Mouse (Mus musculus) ES-Bruce4 (cell line): ENCODE results near the gene Spdl1. TPM values are rescaled to one million over a fixed set of nuclear protein-coding genes. Genes with fewer than 3 reads are reported as not detected.

ENCODE experiments used
- H3K27ac ChIP-seq: 2 replicates; pipeline ENCODE4 v1.5.1; 2012; ENCODE audit warnings: low read length, inconsistent platforms; ENCODE audit not compliant: insufficient read depth
- H3K27me3 ChIP-seq: 2 replicates; pipeline ENCODE4 v1.6.1; 2012; ENCODE audit warnings: mild to moderate bottlenecking, low read length, inconsistent platforms; ENCODE audit not compliant: control insufficient read depth, poor library complexity, insufficient read depth, severe bottlenecking
- H3K36me3 ChIP-seq: 2 replicates; pipeline ENCODE4 v1.6.1; 2012; ENCODE audit warnings: inconsistent platforms, mild to moderate bottlenecking, low read length, moderate library complexity; ENCODE audit not compliant: control insufficient read depth, poor library complexity, insufficient read depth, severe bottlenecking
- H3K4me1 ChIP-seq: one replicate; pipeline ENCODE4 v1.8.1; 2011; ENCODE audit warnings: low read length; ENCODE audit not compliant: control insufficient read depth, insufficient read depth
- H3K4me3 ChIP-seq: 2 replicates; pipeline ENCODE4 v1.5.1; 2011; ENCODE audit warnings: low read depth, mild to moderate bottlenecking, low read length
- H3K9ac ChIP-seq: 2 replicates; pipeline ENCODE4 v1.6.1; 2012; ENCODE audit warnings: low read depth, mild to moderate bottlenecking, inconsistent platforms; ENCODE audit not compliant: poor library complexity, severe bottlenecking
- H3K9me3 ChIP-seq: replicated peaks from 2 replicates; pipeline ENCODE4 v1.6.1; 2012; ENCODE audit warnings: mild to moderate bottlenecking, low read length, inconsistent platforms; ENCODE audit not compliant: control insufficient read depth, poor library complexity, insufficient read depth, severe bottlenecking
- CTCF ChIP-seq: IDR thresholded peaks from one replicate; pipeline ENCODE4 v1.8.1; 2011; ENCODE audit warnings: low read depth, low read length
- EP300 ChIP-seq: IDR thresholded peaks from 2 replicates; pipeline ENCODE4 v1.6.1; 2011; ENCODE audit warnings: low read depth, low read length; ENCODE audit not compliant: insufficient read depth
- POLR2A ChIP-seq: IDR thresholded peaks from one replicate; pipeline ENCODE4 v1.8.1; 2011; ENCODE audit warnings: low read length; ENCODE audit not compliant: insufficient read depth
- polyA plus RNA-seq: library from polyadenylated mRNA; stranded (reverse); fragments of >200 nt; gene quantifications from 2 replicates; pipeline ENCODE4 v1.2.4, GENCODE M21; 2011; ENCODE audit warnings: low read depth; ENCODE audit not compliant: missing spikeins, insufficient read depth, insufficient read length

Spdl1 gene
- polyA plus RNA-seq, 1 experiment: 41.2 TPM

GRCm38 (mm10) chr11:34796097-34796496, 37.3 kb downstream of the Spdl1 start:
- Histone ChIP-seq H3K27me3 (no peaks in the 10 kb centered on the region), H3K4me3 (no peak overlapping the region), H3K4me1 (peaks cover 1% of the 10 kb centered on the region), H3K27ac (no peak overlapping the region), H3K9me3 (peaks cover 4% of the 10 kb centered on the region; the same call in 1 of the 2 replicates), H3K9ac (no peak overlapping the region), H3K36me3 (no peaks in the 10 kb centered on the region)
- TF ChIP-seq POLR2A (no peak), CTCF (no peak), EP300 (no peak)

GRCm38 (mm10) chr11:34791872-34792271, 41.6 kb downstream of the Spdl1 start:
- H3K9ac ChIP-seq: no peak overlapping the region
- no peaks in the 10 kb centered on the region for H3K27me3 ChIP-seq
- no peak overlapping the region for H3K27ac ChIP-seq
- H3K9me3 ChIP-seq: no peaks in the 10 kb centered on the region
- no peaks in the 10 kb centered on the region for H3K4me1 ChIP-seq
- no peak overlapping the region for H3K4me3 ChIP-seq
- TF ChIP-seq CTCF (no peak), POLR2A (no peak), EP300 (no peak)
- no peaks in the 10 kb centered on the region for H3K36me3 ChIP-seq

GRCm38 (mm10) chr11:34784864-34785263, 48.6 kb downstream of the Spdl1 start:
- no peak overlapping the region for H3K4me3 ChIP-seq
- no peaks in the 10 kb centered on the region for H3K9me3 ChIP-seq
- no peak overlapping the region for H3K27ac ChIP-seq
- peaks cover 2% of the 10 kb centered on the region; the same call in 1 of the 2 replicates for H3K27me3 ChIP-seq
- H3K4me1 ChIP-seq: no peaks in the 10 kb centered on the region
- TF ChIP-seq CTCF (no peak), EP300 (no peak), POLR2A (no peak)
- no peak overlapping the region for H3K9ac ChIP-seq
- H3K36me3 ChIP-seq: no peaks in the 10 kb centered on the region

- H3K4me1 ChIP-seq: no peaks in the 10 kb centered on the region
- H3K27me3 ChIP-seq: peaks cover 2% of the 10 kb centered on the region; the same call in 1 of the 2 replicates
- no peak for TF ChIP-seq CTCF
- TF ChIP-seq EP300: no peak
- TF ChIP-seq POLR2A: no peak
- no peak within 1 kb of the TSS for H3K9ac ChIP-seq
- H3K9me3 ChIP-seq: no peaks in the 10 kb centered on the region
- no peak within 1 kb of the TSS for H3K27ac ChIP-seq
- H3K36me3 ChIP-seq: no peaks in the 10 kb centered on the region
- no peak within 1 kb of the TSS for H3K4me3 ChIP-seq
Observed at GRCm38 (mm10) chr11:34783587-34784043, 49.8 kb downstream of the Spdl1 start, which contains the start of gene Dock2. TSS of gene Dock2 (minus strand) at chr11:34783892.

- Histone ChIP-seq H3K36me3 (no peaks in the 10 kb centered on the region), H3K27ac (no peak overlapping the region), H3K9me3 (no peaks in the 10 kb centered on the region), H3K4me3 (no peak overlapping the region), H3K27me3 (peaks cover 2% of the 10 kb centered on the region; the same call in 1 of the 2 replicates), H3K9ac (no peak overlapping the region), H3K4me1 (no peaks in the 10 kb centered on the region)
- TF ChIP-seq CTCF (no peak), EP300 (no peak), POLR2A (no peak)
Observed at GRCm38 (mm10) chr11:34782516-34783430, 50.7 kb downstream of the Spdl1 start.

- Histone ChIP-seq H3K4me3 (no peak overlapping the region), H3K9ac (no peak overlapping the region), H3K4me1 (no peaks in the 10 kb centered on the region), H3K27me3 (peaks cover 2% of the 10 kb centered on the region; the same call in 1 of the 2 replicates), H3K9me3 (no peaks in the 10 kb centered on the region), H3K27ac (no peak overlapping the region), H3K36me3 (no peaks in the 10 kb centered on the region)
- TF ChIP-seq EP300 (no peak), POLR2A (no peak), CTCF (no peak)
Observed at GRCm38 (mm10) chr11:34780786-34781185, 52.7 kb downstream of the Spdl1 start.
